Mouse (Mus musculus): Measurements from ENCODE around the gene Tmem240.

Gene Tmem240

DNA sequence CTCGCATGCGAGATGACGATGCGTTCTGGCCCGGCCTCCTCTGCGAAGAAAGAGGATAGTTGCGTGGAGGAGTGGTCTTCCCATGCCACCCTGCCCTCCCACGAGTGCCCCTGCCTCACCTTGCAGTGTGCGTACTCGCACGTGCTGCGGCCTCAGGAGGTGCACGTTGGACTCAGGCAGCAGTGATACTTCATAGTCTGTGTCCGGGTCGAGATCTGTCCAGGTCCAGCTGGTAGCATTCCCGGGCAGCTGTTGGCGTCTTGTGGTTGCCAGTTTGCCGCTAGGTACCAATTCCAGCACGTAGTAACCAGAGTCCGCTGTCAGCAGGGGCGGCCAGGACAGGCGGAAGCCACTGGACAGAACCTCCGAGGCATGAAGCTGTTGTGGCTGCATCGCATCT is 36.0 kb downstream of the Tmem240 start:
- no peak for DNase-seq (ENCODE audit: low spot score in 2 of 2)

DNA sequence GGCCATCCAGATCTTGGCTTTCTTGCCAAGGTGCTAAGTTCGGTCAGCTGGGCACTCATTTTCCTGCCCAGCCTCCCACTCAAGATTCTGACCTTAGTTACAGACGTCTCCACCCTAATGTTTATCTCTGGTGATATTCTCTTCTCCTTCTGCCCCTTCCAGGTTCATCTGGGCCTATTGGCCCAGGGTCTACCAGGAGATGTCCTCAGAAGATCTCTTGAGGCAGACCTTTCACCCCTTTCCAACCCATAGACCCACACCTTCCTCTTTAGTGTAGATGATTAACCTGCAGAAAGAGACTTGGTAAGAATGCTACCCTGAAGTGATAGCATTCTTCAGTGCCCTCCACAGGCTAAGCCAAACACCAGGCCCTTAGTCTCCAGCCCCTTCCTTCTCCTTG is 37.1 kb downstream of the Tmem240 start:
- DNase-seq (ENCODE audit: low spot score in 2 of 2), result no peak

GRCm38 (mm10) chr4:155772786-155773185 is 38.2 kb downstream of the Tmem240 start:
- peak in 1 of 2 experiments; percentile 64 for DNase-seq (ENCODE audit: low spot score in 2 of 2)

- peak in 1 of 2 experiments; percentile 53 for DNase-seq (ENCODE audit: low spot score in 2 of 2)
Observed at GRCm38 (mm10) chr4:155773335-155774078, 38.9 kb downstream of the Tmem240 start.

GRCm38 (mm10) chr4:155774280-155774754 is 39.7 kb downstream of the Tmem240 start, which contains the start of gene Vwa1:
Gene Vwa1 (minus strand): TSS chr4:155774698.
- peak; percentile 87 to 91 for DNase-seq (ENCODE audit: low spot score in 2 of 2)

- DNase-seq (ENCODE audit: low spot score in 2 of 2), result peak; percentile 21 to 63
Observed at GRCm38 (mm10) chr4:155774971-155775740, 40.6 kb downstream of the Tmem240 start.

- DNase-seq (ENCODE audit: low spot score in 2 of 2), result no peak
Observed at GRCm38 (mm10) chr4:155775855-155776254, 41.3 kb downstream of the Tmem240 start.

DNA sequence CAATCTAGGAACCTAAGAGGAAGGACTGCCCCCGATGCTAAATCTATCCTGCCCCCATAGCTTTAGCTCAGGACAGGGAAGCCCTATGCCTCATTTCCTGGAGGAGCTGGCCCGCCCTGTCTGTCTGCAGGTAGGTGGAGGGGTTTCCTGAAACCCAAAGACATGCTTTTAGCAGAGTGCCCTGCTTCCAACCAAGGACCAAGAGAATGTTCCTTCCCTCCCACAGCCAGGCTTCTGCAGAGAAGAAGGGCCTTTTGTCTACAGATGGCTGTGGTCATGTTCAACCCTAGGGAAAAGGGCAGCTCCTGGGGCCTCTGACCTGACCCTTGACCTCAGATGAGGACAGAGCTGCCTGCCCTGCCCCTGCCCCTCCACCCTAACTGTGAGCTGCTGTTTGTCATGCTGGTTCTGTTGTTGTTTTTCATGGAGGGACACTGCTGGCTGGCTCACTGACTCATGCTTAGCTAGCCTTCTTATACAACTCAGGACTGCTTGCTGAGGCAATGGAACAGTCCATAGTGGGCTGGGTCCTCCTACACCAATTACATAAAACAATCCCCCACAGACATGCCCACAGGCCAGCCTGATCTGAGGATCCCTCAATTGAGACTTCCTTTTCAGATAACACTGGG is 42.2 kb downstream of the Tmem240 start:
- peak in 1 of 2 experiments; percentile 53 for DNase-seq (ENCODE audit: low spot score in 2 of 2)

- DNase-seq (ENCODE audit: low spot score in 2 of 2), result no peak
Observed at GRCm38 (mm10) chr4:155777816-155778215, 43.2 kb downstream of the Tmem240 start.

GRCm38 (mm10) chr4:155779498-155779897 is 44.9 kb downstream of the Tmem240 start:
- no peak for DNase-seq (ENCODE audit: low spot score in 2 of 2)

GRCm38 (mm10) chr4:155780895-155781294 is 46.3 kb downstream of the Tmem240 start:
- peak in 1 of 2 experiments; percentile 12 for DNase-seq (ENCODE audit: low spot score in 2 of 2)

- DNase-seq (ENCODE audit: low spot score in 2 of 2), result no peak
Observed at GRCm38 (mm10) chr4:155783486-155784080, 49.0 kb downstream of the Tmem240 start.

DNA sequence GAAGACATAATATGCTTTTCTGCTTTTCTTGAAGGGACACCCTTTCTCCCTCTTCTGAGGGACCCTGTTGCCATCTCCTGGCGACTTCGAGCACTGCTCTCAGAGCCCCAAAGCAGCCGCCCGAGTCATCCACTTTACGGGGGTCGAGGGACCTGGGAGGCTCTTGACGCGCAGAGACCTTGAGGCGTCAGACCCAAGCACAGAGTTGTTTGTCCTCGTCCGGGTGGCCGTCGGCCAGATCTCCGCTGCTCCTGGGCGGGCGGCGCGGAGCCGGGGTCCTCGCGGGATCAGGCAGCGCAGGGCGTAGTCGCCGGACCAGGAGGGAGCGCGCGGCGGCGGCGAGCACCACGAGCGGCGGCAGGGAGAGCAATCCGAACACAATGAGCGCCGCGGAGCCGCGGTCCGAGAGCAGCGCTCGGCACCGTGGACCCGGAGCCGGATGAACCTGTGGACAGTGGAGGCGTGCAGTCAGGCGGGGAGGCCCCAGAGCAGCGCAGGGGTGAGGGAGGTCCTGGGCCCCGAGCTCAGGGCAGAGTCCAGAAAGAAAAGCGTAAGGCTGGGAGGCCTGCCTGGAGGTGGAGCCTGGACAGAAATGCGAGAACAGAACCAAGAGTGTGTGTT is 49.6 kb downstream of the Tmem240 start:
- DNase-seq (ENCODE audit: low spot score in 2 of 2), result peak; percentile 72 to 90

DNA sequence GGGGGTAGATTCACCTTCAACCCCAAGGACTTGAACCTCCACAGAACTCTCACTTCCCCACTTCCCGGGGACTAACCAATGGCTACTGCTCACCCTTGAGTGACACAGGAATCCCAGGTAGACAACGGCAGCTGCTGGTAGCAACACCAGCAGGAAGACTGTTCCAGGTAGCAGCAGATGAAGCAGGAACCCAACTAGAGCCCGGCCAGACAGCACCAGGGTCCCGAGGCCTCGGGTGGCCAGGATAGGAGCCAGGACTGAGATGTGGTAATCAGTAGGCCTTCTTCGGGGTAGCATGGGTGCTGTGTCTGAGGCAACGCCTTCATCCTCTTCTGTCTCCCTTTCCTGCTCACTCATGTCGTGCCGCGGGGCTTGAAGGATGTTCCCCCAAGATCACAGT is 50.6 kb downstream of the Tmem240 start:
- DNase-seq (ENCODE audit: low spot score in 2 of 2), result peak in 1 of 2 experiments; percentile 66

DNA sequence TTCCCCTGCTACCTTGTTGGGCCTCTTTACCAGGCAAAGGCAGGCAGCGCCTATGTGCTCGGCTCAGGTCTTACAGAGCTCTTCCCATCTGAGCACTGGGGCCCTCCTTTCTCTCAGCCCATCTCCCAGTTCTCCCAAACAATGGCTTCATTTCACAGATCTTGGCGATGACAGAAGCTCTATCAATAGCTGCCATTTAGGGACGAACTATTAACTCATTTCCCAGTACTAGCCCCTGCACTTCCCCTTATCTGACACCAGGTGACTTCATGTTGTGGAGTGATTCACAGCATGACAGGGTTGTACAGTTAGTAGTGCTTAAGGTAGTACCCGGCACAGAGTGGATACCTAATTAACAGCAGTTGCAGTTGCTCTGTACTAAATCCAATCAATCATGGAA is 51.2 kb downstream of the Tmem240 start, which contains the start of gene Tmem88b:
TSS of gene Tmem88b (minus strand) at position 56 of the 400 bp plus-strand sequence.
- DNase-seq (ENCODE audit: low spot score in 2 of 2), result peak in 1 of 2 experiments; percentile 27

DNA sequence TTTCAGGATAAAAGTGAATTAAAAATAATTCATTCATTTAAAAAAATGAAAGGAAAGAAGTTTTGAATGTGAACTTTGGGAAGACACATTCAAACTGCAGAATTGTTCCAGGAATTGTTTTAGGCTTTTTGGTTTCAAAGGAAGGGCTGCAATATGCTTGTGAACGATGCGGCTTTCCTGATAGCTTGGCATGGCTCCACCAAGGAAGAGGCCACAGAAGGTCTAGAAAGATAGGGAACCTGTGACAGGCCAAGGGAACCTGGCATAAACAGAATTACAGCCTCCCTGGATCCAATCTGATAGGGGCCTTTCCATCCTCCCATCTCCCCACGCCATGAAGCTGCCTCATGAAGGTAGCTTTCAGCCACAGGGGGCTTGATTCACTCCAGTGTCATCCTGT is 53.7 kb downstream of the Tmem240 start:
- DNase-seq (ENCODE audit: low spot score in 2 of 2), result peak; percentile 72 to 76

DNA sequence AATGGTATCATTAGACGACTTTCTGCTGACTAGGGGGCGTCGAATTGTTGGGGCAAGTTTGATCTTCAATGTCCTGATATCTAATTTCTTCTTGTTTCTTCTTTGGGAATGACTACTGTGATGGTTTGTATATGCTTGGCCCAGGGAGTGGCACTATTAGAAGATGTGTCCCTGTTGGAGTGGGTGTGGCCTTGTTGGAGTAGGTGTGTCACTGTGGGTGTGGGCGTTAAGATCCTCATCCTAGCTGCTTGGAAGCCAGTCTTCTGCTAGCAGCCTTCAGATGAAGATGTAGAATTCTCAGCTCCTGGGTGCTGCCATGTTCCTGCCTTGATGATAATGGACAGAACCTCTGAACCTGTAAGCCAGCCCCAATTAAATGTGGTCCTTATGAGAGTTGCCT is 54.2 kb downstream of the Tmem240 start:
- DNase-seq (ENCODE audit: low spot score in 2 of 2), result peak; percentile 59 to 70

GRCm38 (mm10) chr4:155790021-155790489 is 55.5 kb downstream of the Tmem240 start, which contains the start of gene Ankrd65:
Gene Ankrd65 (plus strand): TSS chr4:155790439.
- DNase-seq (ENCODE audit: low spot score in 2 of 2), result no peak
